Mouse (Mus musculus) embryonic facial prominence, embryonic 15.5 days (tissue): Measurements from ENCODE around the gene Hsd17b2. TPM values are rescaled to one million over a fixed set of nuclear protein-coding genes. Genes with fewer than 3 reads are reported as not detected.

Experiments
- ATAC-seq: fragments of 200-750 bp; cut with Nextera tagmentation; 2 replicates; pipeline ENCODE4 v1.8.0; 2017; ENCODE audit warnings: low read depth, moderate TSS enrichment; ENCODE audit not compliant: insufficient number of reproducible peaks, low FRiP score, low TSS enrichment
- H3K27ac ChIP-seq: fragments of 300-500 bp; sonication (generic); replicated peaks from 2 replicates; pipeline ENCODE4 v1.5.1; 2015; ENCODE audit warnings: mild to moderate bottlenecking, inconsistent platforms
- H3K27me3 ChIP-seq: fragments of 300-500 bp; sonication (generic); 2 replicates; pipeline ENCODE4 v1.6.1; 2015; ENCODE audit warnings: inconsistent platforms
- H3K36me3 ChIP-seq: fragments of 300-500 bp; sonication (generic); 2 replicates; pipeline ENCODE4 v1.6.1; 2015; ENCODE audit warnings: mild to moderate bottlenecking, inconsistent platforms
- H3K4me1 ChIP-seq: fragments of 300-500 bp; sonication (generic); 2 replicates; pipeline ENCODE4 v1.6.1; 2015; ENCODE audit warnings: inconsistent platforms
- H3K4me2 ChIP-seq: fragments of 300-500 bp; sonication (generic); replicated peaks from 2 replicates; pipeline ENCODE4 v1.6.1; 2015; ENCODE audit warnings: mild to moderate bottlenecking, inconsistent platforms
- H3K4me3 ChIP-seq: fragments of 300-500 bp; sonication (generic); replicated peaks from 2 replicates; pipeline ENCODE4 v1.5.1; 2015; ENCODE audit warnings: mild to moderate bottlenecking, inconsistent platforms
- H3K9ac ChIP-seq: fragments of 300-500 bp; sonication (generic); 2 replicates; pipeline ENCODE4 v1.6.1; 2015; ENCODE audit warnings: inconsistent platforms
- H3K9me3 ChIP-seq: fragments of 300-500 bp; sonication (generic); replicated peaks from 2 replicates; pipeline ENCODE4 v1.6.1; 2016; ENCODE audit warnings: inconsistent platforms
- WGBS: fragments of 180-500 bp; shearing (Covaris S2); methylation state at CpG from one replicate; pipeline ENCODE4 v1.1.7; 2015; 5-methylcytosine and 5-hydroxymethylcytosine counted together
- polyA plus RNA-seq: library from polyadenylated mRNA; unstranded; fragments of >200 nt; fragmentation: Nextera tagmentation; extraction: Ambion mirVana; gene quantifications from 2 replicates; pipeline ENCODE4 v1.2.1, GENCODE M21; 2015

Hsd17b2 gene
- polyA plus RNA-seq, 1 experiment from 2014 or later = 6.6 TPM

GRCm38 (mm10) chr8:117798066-117798465 is 96.4 kb downstream of the Hsd17b2 start:
- no peak for ATAC-seq
- no peak overlapping the region for H3K4me2 ChIP-seq
- peaks cover 22% of the 10 kb centered on the region for H3K4me1 ChIP-seq
- no peaks in the 10 kb centered on the region for H3K27me3 ChIP-seq
- H3K9ac ChIP-seq = no peak overlapping the region
- H3K27ac ChIP-seq = no peak overlapping the region
- peaks cover 51% of the 10 kb centered on the region for H3K36me3 ChIP-seq
- 93% methylated on average over 2 of the region's 2 CpGs for WGBS
- no peaks in the 10 kb centered on the region for H3K9me3 ChIP-seq
- no peak overlapping the region for H3K4me3 ChIP-seq

GRCm38 (mm10) chr8:117801443-117802298 is 100.0 kb downstream of the Hsd17b2 start, which contains the start of gene Mphosph6:
Gene Mphosph6, minus strand, starts transcription at chr8:117801943.
- Histone ChIP-seq H3K9ac (peak within 1 kb of the TSS; percentile 86), H3K9me3 (no peaks in the 10 kb centered on the region), H3K27ac (peak within 1 kb of the TSS; percentile 90), H3K36me3 (peaks cover 19% of the 10 kb centered on the region), H3K4me2 (peak within 1 kb of the TSS; percentile 76), H3K4me1 (peaks cover 22% of the 10 kb centered on the region), H3K27me3 (no peaks in the 10 kb centered on the region), H3K4me3 (peak within 1 kb of the TSS; percentile 91)
- peak; percentile 99 for ATAC-seq
- under 1% methylated on average over 65 of the region's 65 CpGs for WGBS

GRCm38 (mm10) chr8:117802299-117802689 is 100.6 kb downstream of the Hsd17b2 start:
- no peaks in the 10 kb centered on the region for H3K9me3 ChIP-seq
- peaks cover 22% of the 10 kb centered on the region for H3K4me1 ChIP-seq
- peak; percentile 40; the same call in 1 of the 2 replicates for ATAC-seq
- peaks cover 13% of the 10 kb centered on the region for H3K36me3 ChIP-seq
- 2% methylated on average over 11 of the region's 11 CpGs for WGBS
- peak overlapping the region; percentile 76 for H3K4me2 ChIP-seq
- H3K4me3 ChIP-seq = peak overlapping the region; percentile 91
- H3K27ac ChIP-seq = peak overlapping the region; percentile 90
- peak overlapping the region; percentile 86 for H3K9ac ChIP-seq
- H3K27me3 ChIP-seq = no peaks in the 10 kb centered on the region

- no peak for ATAC-seq
- H3K4me3 ChIP-seq = no peak overlapping the region
- no peak overlapping the region for H3K4me2 ChIP-seq
- no peaks in the 10 kb centered on the region for H3K36me3 ChIP-seq
- no peaks in the 10 kb centered on the region for H3K27me3 ChIP-seq
- no peak overlapping the region for H3K27ac ChIP-seq
- WGBS = 80% methylated on average over 5 of the region's 5 CpGs
- peaks cover 13% of the 10 kb centered on the region for H3K4me1 ChIP-seq
- H3K9me3 ChIP-seq = no peaks in the 10 kb centered on the region
- no peak overlapping the region for H3K9ac ChIP-seq
These were observed 103.7 kb downstream of the Hsd17b2 start for GRCm38 (mm10) chr8:117805419-117805818.

Other genes starting within 250 kb of the Hsd17b2 start
- 3.8 and 3.9 TPM in 2 replicates for gene Plcg2, start 203.6 kb upstream of the Hsd17b2 start, polyA plus RNA-seq
- gene Sdr42e1, start 28.2 kb upstream of the Hsd17b2 start, polyA plus RNA-seq = 11.5 and 13.1 TPM in 2 replicates
- 50.8 and 55.2 TPM in 2 replicates for gene Mphosph6, start 100.0 kb downstream of the Hsd17b2 start, polyA plus RNA-seq